ENCODE assay signal across 10 mouse cellular contexts in genomic region chr6:121462628-121463340, GRCm38 (mm10). TPM values are rescaled to one million over a fixed set of nuclear protein-coding genes. Genes with fewer than 3 reads are reported as not detected.
DNase-seq lines count a peak whose midpoint lies in the region; ATAC-seq lines count a peak whose summit lies in the region.
"Had no signal": no experiment of that assay in that cellular context is flagged by ENCODE, and none has a peak within 500 bp of the region (broad histone marks: within the 10 kb centered on the region; RNA-seq: fewer than 3 reads in every experiment).

No protein-coding gene starts in this region.

- peaks cover 4% of the 10 kb centered on the region; the same call in 1 of the 2 replicates for H3K4me1 ChIP-seq in kidney, embryonic 16.5 days (ENCODE audit: insufficient read depth, low read length)
- H3K4me1 ChIP-seq in embryonic facial prominence, embryonic 10.5 days, result peaks cover 13% of the 10 kb centered on the region
- peaks cover 16% of the 10 kb centered on the region for H3K4me1 ChIP-seq in midbrain, embryonic 14.5 days (ENCODE audit: control insufficient read depth, insufficient read depth, low read length)

- no peak for DNase-seq in kidney, adult 8-10 months
- DNase-seq in embryonic facial prominence, embryonic 10.5 days (ENCODE audit: low spot score), result no peak
- DNase-seq in midbrain, embryonic 14.5 days, result peak; percentile 30
- no peak for DNase-seq in thymus, postnatal 0 days (ENCODE audit: low spot score)
- no peak for DNase-seq in lung, postnatal 36 days
- no peak for DNase-seq in thymus, postnatal 14 days
- DNase-seq: spleen, adult 18-20 months had no signal

- H3K27ac ChIP-seq in kidney, embryonic 16.5 days (ENCODE audit: low read length), result no peak overlapping the region
- H3K27ac ChIP-seq in embryonic facial prominence, embryonic 10.5 days (replicated peaks), result no peak overlapping the region
- no peak overlapping the region for H3K27ac ChIP-seq in midbrain, embryonic 14.5 days (replicated peaks; ENCODE audit: low read depth, low read length)

- WGBS in kidney, embryonic 16.5 days, result 4% methylated on average over 25 of the region's 28 CpGs
- WGBS in embryonic facial prominence, embryonic 10.5 days, result 6% methylated on average over 28 of the region's 28 CpGs
- WGBS in midbrain, embryonic 14.5 days, result 7% methylated on average over 28 of the region's 28 CpGs

- ATAC-seq in kidney, embryonic 16.5 days (ENCODE audit: low FRiP score, low TSS enrichment), result peak; percentile 75; the same call in 1 of the 2 replicates
- ATAC-seq in hematopoietic stem cell, adult 5-6 weeks (replicated peaks in 1 of 2; ENCODE audit: insufficient read depth in 1 of 2, low FRiP score in 2 of 2, low TSS enrichment in 1 of 2, low read depth in 1 of 2, poor library complexity in 2 of 2, severe bottlenecking in 2 of 2), result peak; percentile 4 to 44; a peak in 3 of 4 replicates
- ATAC-seq in midbrain, embryonic 14.5 days (ENCODE audit: low FRiP score, low TSS enrichment), result peak; percentile 38; the same call in 1 of the 2 replicates

- peaks cover 5% of the 10 kb centered on the region; the same call in 1 of the 2 replicates for H3K27me3 ChIP-seq in kidney, embryonic 16.5 days (ENCODE audit: insufficient read depth, low read length)
- peaks cover 37% of the 10 kb centered on the region for H3K27me3 ChIP-seq in embryonic facial prominence, embryonic 10.5 days (replicated peaks; ENCODE audit: low read depth, poor library complexity, severe bottlenecking)
- no peaks in the 10 kb centered on the region for H3K27me3 ChIP-seq in midbrain, embryonic 14.5 days (ENCODE audit: control insufficient read depth, insufficient read depth, low read length)

- H3K36me3 ChIP-seq in kidney, embryonic 16.5 days (ENCODE audit: insufficient read depth, low read length), result no peaks in the 10 kb centered on the region
- H3K36me3 ChIP-seq in embryonic facial prominence, embryonic 10.5 days (replicated peaks), result no peaks in the 10 kb centered on the region
- no peaks in the 10 kb centered on the region for H3K36me3 ChIP-seq in midbrain, embryonic 14.5 days (ENCODE audit: control insufficient read depth, insufficient read depth, low read length)

- H3K4me2 ChIP-seq in kidney, embryonic 16.5 days (replicated peaks; ENCODE audit: low read depth, low read length), result peak overlapping the region; percentile 39; the same call in 1 of the 2 replicates
- H3K4me2 ChIP-seq in midbrain, embryonic 14.5 days (ENCODE audit: low read length), result peak overlapping the region; percentile 48

- H3K9me3 ChIP-seq in kidney, embryonic 16.5 days (ENCODE audit: low read length), result no peaks in the 10 kb centered on the region
- no peaks in the 10 kb centered on the region for H3K9me3 ChIP-seq in embryonic facial prominence, embryonic 10.5 days
- no peaks in the 10 kb centered on the region for H3K9me3 ChIP-seq in midbrain, embryonic 14.5 days (ENCODE audit: control insufficient read depth, low read length)

- H3K4me3 ChIP-seq in kidney, embryonic 16.5 days (ENCODE audit: low read length), result 0 out of 2 replicates have a peak overlapping the region, but pooled peaks have one; percentile 6
- peak overlapping the region; percentile 43 for H3K4me3 ChIP-seq in embryonic facial prominence, embryonic 10.5 days
- no peak overlapping the region for H3K4me3 ChIP-seq in midbrain, embryonic 14.5 days (replicated peaks; ENCODE audit: low read depth, low read length)

- no peak overlapping the region for H3K9ac ChIP-seq in kidney, embryonic 16.5 days (replicated peaks; ENCODE audit: low read length)
- peak overlapping the region; percentile 29; the same call in 1 of the 2 replicates for H3K9ac ChIP-seq in midbrain, embryonic 14.5 days (replicated peaks; ENCODE audit: low read length)

RNA-seq across cellular contexts. Expression of gene Iqsec3, which starts 10.7 kb away (rescaled TPM):
- polyA plus RNA-seq in kidney, embryonic 16.5 days (2015; fragmentation: Nextera tagmentation; extraction: Ambion mirVana), result 0.04 and 0.09 TPM in 2 replicates
- polyA plus RNA-seq in embryonic facial prominence, embryonic 10.5 days (2016; fragmentation: Nextera tagmentation; extraction: Ambion mirVana), result 0.17 and 0.21 TPM in 2 replicates
- total RNA-seq in hematopoietic stem cell, adult 5-6 weeks (2017), result not detected in 2 replicates
- 11.2 and 11.6 TPM in 2 replicates for polyA plus RNA-seq in midbrain, embryonic 14.5 days (2014; fragmentation: Nextera tagmentation; extraction: Ambion mirVana)
- 0.01 TPM in 1 of 2 replicates, not detected in the other for polyA plus RNA-seq in thymus, postnatal 0 days (2015; fragmentation: Nextera tagmentation; extraction: Ambion mirVana)
- polyA plus RNA-seq: lung, embryonic 16.5 days had no signal

Comparison
In these comparisons a context has a peak if more than half of its experiments do, and no peak if none do; other contexts are left out.
1. ATAC-seq: peak in every context shown above with its lines; median percentile 75 in kidney, embryonic 16.5 days; 38 in midbrain, embryonic 14.5 days; 24 in hematopoietic stem cell, adult 5-6 weeks.
2. RNA of gene Iqsec3, which starts 10.7 kb away (polyA plus RNA-seq): 11.2 to 11.6 TPM in midbrain, embryonic 14.5 days; 0.17 to 0.21 TPM in embryonic facial prominence, embryonic 10.5 days, 0.04 to 0.09 TPM in kidney, embryonic 16.5 days and 0.01 TPM in thymus, postnatal 0 days; every median in the first group is over 10 times any median in the second.